Mouse (Mus musculus): ENCODE data around the gene Fgfr2.
"Not testable (repeated sequence)": the region's sequence is repeated elsewhere in the genome, so short reads cannot be mapped to it uniquely, and the experiment has no call there.

GRCm38 (mm10) chr7:130668013-130668412 lies 2455.1 kb downstream of the Fgfr2 start:
- not testable (repeated sequence) for TF ChIP-seq CTCF (conservative IDR thresholded peaks at IDR 0.05; ENCODE audit: insufficient read depth, insufficient read length, low read depth, low read length); POLR2A (IDR thresholded peaks at IDR 0.05; ENCODE audit: low read depth, low read length)

All from kidney, adult 2 months (tissue).